Mouse (Mus musculus) cerebellum, adult 2 months (tissue): ENCODE results near the gene Kcnk12. TPM values are rescaled to one million over a fixed set of nuclear protein-coding genes. Genes with fewer than 3 reads are reported as not detected.

Experiments used
- DNase-seq, 2 experiments: peaks; one replicate each; pipeline ENCODE4 v3.0.0; 2021
- H3K27ac ChIP-seq: fragments of 200-500 bp; 2 replicates; pipeline ENCODE4 v1.5.1; 2012; ENCODE audit warnings: low read length, control low read depth, inconsistent platforms; ENCODE audit not compliant: insufficient read depth
- H3K27me3 ChIP-seq: fragments of 200-500 bp; 2 replicates; pipeline ENCODE4 v1.6.1; 2012; ENCODE audit warnings: inconsistent platforms, mild to moderate bottlenecking, low read length, moderate library complexity; ENCODE audit not compliant: control insufficient read depth, insufficient read depth
- H3K4me1 ChIP-seq: fragments of 200-500 bp; 2 replicates; pipeline ENCODE4 v1.6.1; 2011; ENCODE audit warnings: low read length; ENCODE audit not compliant: control insufficient read depth, insufficient read depth
- H3K4me3 ChIP-seq: fragments of 200-500 bp; replicated peaks from 2 replicates; pipeline ENCODE3; 2011; ENCODE audit warnings: mild to moderate bottlenecking, low read depth, low read length, control low read depth; ENCODE audit not compliant: insufficient read depth
- CTCF ChIP-seq: fragments of 200-500 bp; IDR thresholded peaks from 2 replicates; pipeline ENCODE4 v1.5.1; 2011; ENCODE audit warnings: low read depth, mild to moderate bottlenecking, control low read depth, low read length, moderate library complexity, borderline replicate concordance; ENCODE audit not compliant: insufficient read depth
- POLR2A ChIP-seq: fragments of 200-500 bp; IDR thresholded peaks from 2 replicates; pipeline ENCODE4 v1.6.1; 2011; ENCODE audit warnings: low read length, control low read depth, borderline replicate concordance; ENCODE audit not compliant: insufficient read depth
- WGBS: fragments of 180-500 bp; shearing (Covaris S2); methylation state at CpG from one replicate; pipeline ENCODE4 v1.1.7; 2018; 5-methylcytosine and 5-hydroxymethylcytosine counted together
- polyA plus RNA-seq: library from polyadenylated mRNA; depleted of rRNA; stranded (reverse); fragments of >200 nt; gene quantifications from 2 replicates; pipeline ENCODE4 v1.2.3, GENCODE M21; 2012

Kcnk12 gene
- polyA plus RNA-seq, 1 experiment = 43.2 TPM

GRCm38 (mm10) chr17:87763146-87763545 is 34.6 kb downstream of the Kcnk12 start:
- Histone ChIP-seq H3K4me3 (no peak overlapping the region), H3K27me3 (no peaks in the 10 kb centered on the region), H3K27ac (peak overlapping the region; percentile 67), H3K4me1 (peaks cover 67% of the 10 kb centered on the region)
- peak; percentile 59 to 70 for DNase-seq
- TF ChIP-seq POLR2A (no peak), CTCF (no peak)
- 11% methylated on average over 7 of the region's 7 CpGs for WGBS

GRCm38 (mm10) chr17:87760315-87760714 is 37.5 kb downstream of the Kcnk12 start:
- no peak overlapping the region for H3K4me3 ChIP-seq
- no peaks in the 10 kb centered on the region for H3K27me3 ChIP-seq
- DNase-seq = peak; percentile 64 to 67
- H3K4me1 ChIP-seq = peaks cover 63% of the 10 kb centered on the region
- TF ChIP-seq POLR2A (no peak), CTCF (no peak)
- WGBS = 15% methylated on average over 4 of the region's 4 CpGs
- peak overlapping the region; percentile 29 for H3K27ac ChIP-seq

- no peak for TF ChIP-seq POLR2A
- no peak for TF ChIP-seq CTCF
- Histone ChIP-seq H3K27ac (peak overlapping the region; percentile 65), H3K4me3 (peak overlapping the region; percentile 7), H3K4me1 (peaks cover 44% of the 10 kb centered on the region), H3K27me3 (no peaks in the 10 kb centered on the region)
- 15% methylated on average over 101 of the region's 101 CpGs for WGBS
- DNase-seq = peak; percentile 66 to 77
These were observed 51.6 kb downstream of the Kcnk12 start for GRCm38 (mm10) chr17:87745926-87746888.

GRCm38 (mm10) chr17:87744985-87745925 is 52.5 kb downstream of the Kcnk12 start:
- peaks cover 44% of the 10 kb centered on the region for H3K4me1 ChIP-seq
- DNase-seq = peak; percentile 72 to 83
- no peaks in the 10 kb centered on the region for H3K27me3 ChIP-seq
- peak overlapping the region; percentile 65 for H3K27ac ChIP-seq
- H3K4me3 ChIP-seq = no peak overlapping the region
- no peak for TF ChIP-seq CTCF
- TF ChIP-seq POLR2A = no peak
- 17% methylated on average over 32 of the region's 32 CpGs for WGBS

GRCm38 (mm10) chr17:87739835-87740234 is 58.0 kb downstream of the Kcnk12 start:
- DNase-seq = peak in 1 of 2 experiments; percentile 20
- TF ChIP-seq CTCF = peak; percentile 46; the same call in 1 of the 2 replicates
- TF ChIP-seq POLR2A = no peak
- Histone ChIP-seq H3K27me3 (no peaks in the 10 kb centered on the region), H3K27ac (no peak overlapping the region), H3K4me3 (no peak overlapping the region), H3K4me1 (peaks cover 20% of the 10 kb centered on the region)
- WGBS = 56% methylated on average over 1 of the region's 1 CpGs

- Histone ChIP-seq H3K27me3 (no peaks in the 10 kb centered on the region), H3K4me3 (no peak overlapping the region), H3K4me1 (no peaks in the 10 kb centered on the region; the same call in 1 of the 2 replicates), H3K27ac (no peak overlapping the region)
- WGBS = 85% methylated on average over 3 of the region's 3 CpGs
- DNase-seq = no peak
- TF ChIP-seq CTCF (no peak), POLR2A (no peak)
These were observed 60.6 kb downstream of the Kcnk12 start for GRCm38 (mm10) chr17:87737144-87737543.

- Histone ChIP-seq H3K27ac (no peak overlapping the region), H3K4me1 (no peaks in the 10 kb centered on the region), H3K27me3 (no peaks in the 10 kb centered on the region), H3K4me3 (no peak overlapping the region)
- no peak for DNase-seq
- 85% methylated on average over 8 of the region's 8 CpGs for WGBS
- TF ChIP-seq CTCF = no peak
- no peak for TF ChIP-seq POLR2A
These were observed 63.3 kb downstream of the Kcnk12 start for GRCm38 (mm10) chr17:87734471-87734870.
